Mouse (Mus musculus): Measurements from ENCODE around the gene Adam1a. TPM values are rescaled to one million over a fixed set of nuclear protein-coding genes. Genes with fewer than 3 reads are reported as not detected.
A peak's percentile ranks its signal among the peaks of the same experiment; 100 is the strongest.

The Adam1a gene
- total and polyA plus RNA-seq, 3 experiments, result 1.0 to 1.9 TPM; not detected in 1

GRCm38 (mm10) chr5:121547084-121547483, 1.8 kb upstream of the Adam1a start:
- Histone ChIP-seq H3K9me3 (replicated peaks; ENCODE audit: insufficient read depth, low read length) (no peaks in the 10 kb centered on the region), H3K4me3 (ENCODE audit: control insufficient read depth in 1 of 2, insufficient read depth in 1 of 2, low read depth in 2 of 2, low read length in 2 of 2) (no peak overlapping the region), H3K36me3 (ENCODE audit: control insufficient read depth in 1 of 2, insufficient read depth in 2 of 2, low read length in 2 of 2) (peaks cover 0 to 25% of the 10 kb centered on the region in 2 experiments; a peak in 2 of 4 replicates), H3K27me3 (ENCODE audit: control insufficient read depth in 1 of 2, insufficient read depth in 2 of 2, low read length in 2 of 2) (no peaks in the 10 kb centered on the region), H3K27ac (ENCODE audit: control insufficient read depth, low read depth, low read length) (no peak overlapping the region), H3K4me1 (ENCODE audit: control insufficient read depth in 1 of 2, insufficient read depth in 2 of 2, low read length in 2 of 2) (peaks cover 4 to 12% of the 10 kb centered on the region in 2 experiments), H3K79me2 (ENCODE audit: control insufficient read depth, insufficient read depth, low read length, poor library complexity) (peaks cover 33% of the 10 kb centered on the region), H3K9ac (ENCODE audit: control insufficient read depth, low read depth, low read length, poor library complexity, severe bottlenecking) (no peak overlapping the region)
- no peak for DNase-seq (ENCODE audit: low read depth, low spot score)
- TF ChIP-seq GATA1 (IDR thresholded peaks at IDR 0.05; ENCODE audit: low read depth, low read length) (no peak), MEF2A (IDR thresholded peaks at IDR 0.05; ENCODE audit: extremely low read depth, insufficient replicate concordance, low read depth, low read length, poor library complexity, severe bottlenecking) (no peak), POLR2AphosphoS5 (IDR thresholded peaks at IDR 0.05; ENCODE audit: borderline replicate concordance, low read depth, low read length) (no peak), GABPA (IDR thresholded peaks at IDR 0.05; ENCODE audit: low read depth, low read length) (no peak), TBP (IDR thresholded peaks at IDR 0.05; ENCODE audit: low read depth, low read length) (no peak), POLR2AphosphoS2 (IDR thresholded peaks at IDR 0.05; ENCODE audit: low read length) (no peak), TCF12 (IDR thresholded peaks at IDR 0.05; ENCODE audit: low read depth, low read length) (no peak)

GRCm38 (mm10) chr5:121546530-121546895, 1.2 kb upstream of the Adam1a start:
- Histone ChIP-seq H3K4me3 (ENCODE audit: control insufficient read depth in 1 of 2, insufficient read depth in 1 of 2, low read depth in 2 of 2, low read length in 2 of 2) (peak overlapping the region; percentile 89 to 95), H3K27me3 (ENCODE audit: control insufficient read depth in 1 of 2, insufficient read depth in 2 of 2, low read length in 2 of 2) (no peaks in the 10 kb centered on the region), H3K36me3 (ENCODE audit: control insufficient read depth in 1 of 2, insufficient read depth in 2 of 2, low read length in 2 of 2) (peaks cover 0 to 25% of the 10 kb centered on the region in 2 experiments; a peak in 2 of 4 replicates), H3K9me3 (replicated peaks; ENCODE audit: insufficient read depth, low read length) (no peaks in the 10 kb centered on the region), H3K79me2 (ENCODE audit: control insufficient read depth, insufficient read depth, low read length, poor library complexity) (peaks cover 36% of the 10 kb centered on the region), H3K27ac (ENCODE audit: control insufficient read depth, low read depth, low read length) (peak overlapping the region; percentile 36; the same call in 1 of the 2 replicates), H3K4me1 (ENCODE audit: control insufficient read depth in 1 of 2, insufficient read depth in 2 of 2, low read length in 2 of 2) (peaks cover 4 to 12% of the 10 kb centered on the region in 2 experiments), H3K9ac (ENCODE audit: control insufficient read depth, low read depth, low read length, poor library complexity, severe bottlenecking) (peak overlapping the region; percentile 74)
- peak; percentile 71 for DNase-seq (ENCODE audit: low read depth, low spot score)
- TF ChIP-seq CHD1 (IDR thresholded peaks at IDR 0.05; ENCODE audit: low read depth, low read length) (no peak), CTCF (IDR thresholded peaks at IDR 0.05 in 2 of 3, conservative IDR thresholded peaks at IDR 0.05 in 1 of 3; ENCODE audit: control insufficient read depth in 1 of 3, insufficient read depth in 1 of 3, low read depth in 2 of 3, low read length in 3 of 3, poor library complexity in 1 of 3, severe bottlenecking in 1 of 3) (peak; percentile 26 to 68 (median 57); a peak in 4 of 6 replicates), MYB (IDR thresholded peaks at IDR 0.05; ENCODE audit: low read depth, low read length) (no peak), ZKSCAN1 (IDR thresholded peaks at IDR 0.05; ENCODE audit: low read depth, low read length) (no peak), SMC3 (IDR thresholded peaks at IDR 0.05; ENCODE audit: low read depth, low read length) (peak; percentile 67), USF2 (IDR thresholded peaks at IDR 0.05; ENCODE audit: borderline replicate concordance in 1 of 2, insufficient read depth in 1 of 2, low read depth in 1 of 2, low read length in 2 of 2) (no peak), POLR2AphosphoS2 (IDR thresholded peaks at IDR 0.05; ENCODE audit: low read length) (no peak), RAD21 (IDR thresholded peaks at IDR 0.05; ENCODE audit: low read depth, low read length) (peak; percentile 39), SIN3A (IDR thresholded peaks at IDR 0.05; ENCODE audit: low read length) (no peak), NRF1 (IDR thresholded peaks at IDR 0.05; ENCODE audit: insufficient read depth, low read depth, low read length, poor library complexity, severe bottlenecking) (no peak), ZC3H11A (IDR thresholded peaks at IDR 0.05; ENCODE audit: low read depth, low read length) (peak; percentile 40; the same call in 1 of the 2 replicates), UBTF (IDR thresholded peaks at IDR 0.05; ENCODE audit: borderline replicate concordance, insufficient read depth, low read depth, low read length) (no peak)

All from MEL (cell line).